Mouse (Mus musculus) kidney, adult 2 months (tissue): ENCODE data around the gene 2410004B18Rik. TPM values are rescaled to one million over a fixed set of nuclear protein-coding genes. Genes with fewer than 3 reads are reported as not detected.
"Not testable (repeated sequence)": the region's sequence is repeated elsewhere in the genome, so short reads cannot be mapped to it uniquely, and the experiment has no call there.

Experiments used
- DNase-seq: peaks from one replicate; pipeline ENCODE4 v3.0.0; 2021
- H3K27ac ChIP-seq: fragments of 200-500 bp; 2 replicates; pipeline ENCODE4 v1.5.1; 2012; ENCODE audit warnings: low read depth, low read length, control low read depth, inconsistent platforms; ENCODE audit not compliant: insufficient read depth
- H3K27me3 ChIP-seq: fragments of 200-500 bp; replicated peaks from 2 replicates; pipeline ENCODE4 v1.6.1; 2012; ENCODE audit warnings: mild to moderate bottlenecking, moderate library complexity, low read length, inconsistent platforms; ENCODE audit not compliant: control insufficient read depth, insufficient read depth
- H3K36me3 ChIP-seq: fragments of 200-500 bp; 2 replicates; pipeline ENCODE4 v1.6.1; 2012; ENCODE audit warnings: mild to moderate bottlenecking, moderate library complexity, low read length, inconsistent platforms; ENCODE audit not compliant: control insufficient read depth, insufficient read depth
- H3K4me1 ChIP-seq: fragments of 200-500 bp; 2 replicates; pipeline ENCODE4 v1.6.1; 2011; ENCODE audit warnings: low read length; ENCODE audit not compliant: control insufficient read depth, insufficient read depth
- H3K4me3 ChIP-seq: fragments of 200-500 bp; 2 replicates; pipeline ENCODE4 v1.5.1; 2011; ENCODE audit warnings: mild to moderate bottlenecking, low read depth, low read length, control low read depth; ENCODE audit not compliant: insufficient read depth
- CTCF ChIP-seq: fragments of 200-500 bp; conservative IDR thresholded peaks from 2 replicates; pipeline ENCODE4 v1.5.1; 2011; ENCODE audit warnings: low read depth, mild to moderate bottlenecking, control low read depth, low read length, moderate library complexity, mixed read lengths; ENCODE audit not compliant: insufficient read depth, insufficient read length
- POLR2A ChIP-seq: fragments of 200-500 bp; IDR thresholded peaks from one replicate; pipeline ENCODE4 v1.6.1; 2011; ENCODE audit warnings: low read depth, low read length, control low read depth
- WGBS: fragments of 180-500 bp; shearing (Covaris S2); methylation state at CpG from one replicate; pipeline ENCODE4 v1.1.7; 2018; 5-methylcytosine and 5-hydroxymethylcytosine counted together
- polyA plus RNA-seq: library from polyadenylated mRNA; depleted of rRNA; stranded (reverse); fragments of >200 nt; gene quantifications from 2 replicates; pipeline ENCODE4 v1.2.3, GENCODE M21; 2012

2410004B18Rik gene
- polyA plus RNA-seq, 1 experiment, result 7.4 TPM

- WGBS, result 88% methylated on average over 2 of the region's 2 CpGs
- Histone ChIP-seq H3K4me1 (no peaks in the 10 kb centered on the region; the same call in 1 of the 2 replicates), H3K27ac (no peak overlapping the region), H3K4me3 (no peak overlapping the region), H3K27me3 (no peaks in the 10 kb centered on the region), H3K36me3 (no peaks in the 10 kb centered on the region)
- no peak for DNase-seq
- TF ChIP-seq POLR2A, result no peak
- no peak for TF ChIP-seq CTCF
Measured at GRCm38 (mm10) chr3:145953411-145953810, 15.6 kb downstream of the 2410004B18Rik start.

GRCm38 (mm10) chr3:145959824-145960223 lies 22.0 kb downstream of the 2410004B18Rik start:
- TF ChIP-seq POLR2A, result no peak
- no peak for TF ChIP-seq CTCF
- H3K4me1 ChIP-seq, result peaks cover 16% of the 10 kb centered on the region; the same call in 1 of the 2 replicates
- H3K27ac ChIP-seq, result no peak overlapping the region
- WGBS, result 72% methylated on average over 1 of the region's 1 CpGs
- no peaks in the 10 kb centered on the region for H3K27me3 ChIP-seq
- H3K36me3 ChIP-seq, result no peaks in the 10 kb centered on the region
- DNase-seq, result no peak
- H3K4me3 ChIP-seq, result no peak overlapping the region

- peak; percentile 36 for DNase-seq
- Histone ChIP-seq H3K27me3 (no peaks in the 10 kb centered on the region), H3K4me3 (no peak overlapping the region), H3K4me1 (peaks cover 19% of the 10 kb centered on the region; the same call in 1 of the 2 replicates), H3K36me3 (no peaks in the 10 kb centered on the region), H3K27ac (peak overlapping the region; percentile 62)
- 54% methylated on average over 9 of the region's 9 CpGs for WGBS
- TF ChIP-seq POLR2A (no peak), CTCF (no peak)
Measured at GRCm38 (mm10) chr3:145962411-145962810, 24.6 kb downstream of the 2410004B18Rik start.

GRCm38 (mm10) chr3:145963101-145964017 lies 25.5 kb downstream of the 2410004B18Rik start:
- Histone ChIP-seq H3K36me3 (no peaks in the 10 kb centered on the region), H3K4me3 (no peak overlapping the region), H3K27ac (peak overlapping the region; percentile 62), H3K27me3 (no peaks in the 10 kb centered on the region), H3K4me1 (peaks cover 19% of the 10 kb centered on the region; the same call in 1 of the 2 replicates)
- 39% methylated on average over 31 of the region's 31 CpGs for WGBS
- DNase-seq, result peak; percentile 71
- TF ChIP-seq CTCF, result no peak
- TF ChIP-seq POLR2A, result no peak

GRCm38 (mm10) chr3:145964018-145964387 lies 26.2 kb downstream of the 2410004B18Rik start:
- no peak overlapping the region for H3K4me3 ChIP-seq
- no peaks in the 10 kb centered on the region for H3K36me3 ChIP-seq
- 62% methylated on average over 10 of the region's 10 CpGs for WGBS
- H3K27ac ChIP-seq, result peak overlapping the region; percentile 62
- H3K27me3 ChIP-seq, result no peaks in the 10 kb centered on the region
- TF ChIP-seq POLR2A (no peak), CTCF (no peak; the same call in 1 of the 2 replicates)
- peaks cover 19% of the 10 kb centered on the region; the same call in 1 of the 2 replicates for H3K4me1 ChIP-seq
- peak; percentile 20 for DNase-seq

GRCm38 (mm10) chr3:145964473-145964872 lies 26.7 kb downstream of the 2410004B18Rik start:
- TF ChIP-seq CTCF, result no peak
- no peaks in the 10 kb centered on the region for H3K36me3 ChIP-seq
- no peaks in the 10 kb centered on the region for H3K27me3 ChIP-seq
- peak; percentile 71 for DNase-seq
- peak overlapping the region; percentile 45; the same call in 1 of the 2 replicates for H3K27ac ChIP-seq
- WGBS, result 28% methylated on average over 10 of the region's 10 CpGs
- H3K4me1 ChIP-seq, result peaks cover 20% of the 10 kb centered on the region
- no peak overlapping the region for H3K4me3 ChIP-seq

- H3K36me3 ChIP-seq, H3K4me3 ChIP-seq, H3K27ac ChIP-seq, H3K27me3 ChIP-seq: not testable (repeated sequence)
- WGBS, result 60% methylated on average over 3 of the region's 3 CpGs
- peak; percentile 65 for DNase-seq
- H3K4me1 ChIP-seq, result peaks cover 23% of the 10 kb centered on the region
Measured at GRCm38 (mm10) chr3:145965583-145965982, 27.8 kb downstream of the 2410004B18Rik start.
